Mouse (Mus musculus): ENCODE measurements around the gene Set. TPM values are rescaled to one million over a fixed set of nuclear protein-coding genes. Genes with fewer than 3 reads are reported as not detected.
A peak's percentile ranks its signal among the peaks of the same experiment; 100 is the strongest.

Set gene
- polyA plus RNA-seq, 1 experiment from 2014 or later = 427 TPM

GRCm38 (mm10) chr2:30108260-30108659 is 51.1 kb downstream of the Set start:
- peaks cover 93% of the 10 kb centered on the region for H3K36me3 ChIP-seq (ENCODE audit: control insufficient read depth, insufficient read depth, low read length)

DNA sequence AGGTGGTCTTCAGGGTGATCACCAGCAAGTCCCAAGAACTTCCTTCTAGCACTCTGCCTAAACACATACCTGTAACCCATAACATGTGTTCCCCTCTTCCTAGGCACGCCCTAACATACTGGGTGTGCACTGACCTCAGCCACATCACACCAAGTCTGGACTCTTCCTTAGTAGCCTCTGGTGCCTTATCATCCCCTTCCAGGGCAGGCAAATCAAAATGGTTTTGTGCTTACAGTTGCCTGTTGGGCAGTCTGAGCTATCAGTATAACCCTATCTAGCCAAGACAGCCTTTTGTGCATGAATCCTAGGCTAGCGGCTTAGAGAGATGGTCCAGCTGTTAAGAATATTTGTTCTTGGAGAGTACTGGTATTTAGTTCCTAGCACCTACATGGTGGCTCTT is 54.3 kb downstream of the Set start:
- H3K4me2 ChIP-seq (ENCODE audit: low read length) = no peak overlapping the region
- H3K27me3 ChIP-seq (ENCODE audit: control insufficient read depth, insufficient read depth, low read length) = no peaks in the 10 kb centered on the region
- DNase-seq (no peak), ATAC-seq (ENCODE audit: low FRiP score, low TSS enrichment) (no peak)
- H3K4me3 ChIP-seq (replicated peaks; ENCODE audit: low read depth, low read length) = no peak overlapping the region
- peaks cover 71% of the 10 kb centered on the region for H3K36me3 ChIP-seq (ENCODE audit: control insufficient read depth, insufficient read depth, low read length)
- H3K9ac ChIP-seq (replicated peaks; ENCODE audit: low read length) = no peak overlapping the region
- no peak overlapping the region for H3K27ac ChIP-seq (replicated peaks; ENCODE audit: low read depth, low read length)
- no peaks in the 10 kb centered on the region for H3K9me3 ChIP-seq (ENCODE audit: control insufficient read depth, low read length)
- WGBS = 93% methylated on average over 2 of the region's 2 CpGs
- H3K4me1 ChIP-seq (ENCODE audit: control insufficient read depth, insufficient read depth, low read length) = no peaks in the 10 kb centered on the region

More at GRCm38 (mm10) chr2:30108260-30108659, 51.1 kb downstream of the Set start:
- Histone ChIP-seq H3K9me3 (ENCODE audit: control insufficient read depth, low read length) (no peaks in the 10 kb centered on the region), H3K9ac (replicated peaks; ENCODE audit: low read length) (no peak overlapping the region), H3K27ac (replicated peaks; ENCODE audit: low read depth, low read length) (no peak overlapping the region), H3K4me3 (replicated peaks; ENCODE audit: low read depth, low read length) (no peak overlapping the region), H3K4me2 (ENCODE audit: low read length) (no peak overlapping the region), H3K4me1 (ENCODE audit: control insufficient read depth, insufficient read depth, low read length) (no peaks in the 10 kb centered on the region), H3K27me3 (ENCODE audit: control insufficient read depth, insufficient read depth, low read length) (no peaks in the 10 kb centered on the region)
- ATAC-seq (ENCODE audit: low FRiP score, low TSS enrichment) (no peak), DNase-seq (no peak)
- 97% methylated on average over 4 of the region's 4 CpGs for WGBS

GRCm38 (mm10) chr2:30112564-30112963 is 55.4 kb downstream of the Set start:
- H3K9me3 ChIP-seq (ENCODE audit: control insufficient read depth, low read length) = no peaks in the 10 kb centered on the region
- peaks cover 60% of the 10 kb centered on the region for H3K36me3 ChIP-seq (ENCODE audit: control insufficient read depth, insufficient read depth, low read length)
- 95% methylated on average over 5 of the region's 5 CpGs for WGBS
- H3K4me3 ChIP-seq (replicated peaks; ENCODE audit: low read depth, low read length) = no peak overlapping the region
- H3K9ac ChIP-seq (replicated peaks; ENCODE audit: low read length) = no peak overlapping the region
- no peak overlapping the region for H3K4me2 ChIP-seq (ENCODE audit: low read length)
- H3K27me3 ChIP-seq (ENCODE audit: control insufficient read depth, insufficient read depth, low read length) = no peaks in the 10 kb centered on the region
- DNase-seq = no peak
- ATAC-seq (ENCODE audit: low FRiP score, low TSS enrichment) = no peak
- H3K27ac ChIP-seq (replicated peaks; ENCODE audit: low read depth, low read length) = no peak overlapping the region
- no peaks in the 10 kb centered on the region for H3K4me1 ChIP-seq (ENCODE audit: control insufficient read depth, insufficient read depth, low read length)

- 11% methylated on average over 6 of the region's 6 CpGs for WGBS
These were observed 62.5 kb downstream of the Set start for GRCm38 (mm10) chr2:30119641-30120051.

DNA sequence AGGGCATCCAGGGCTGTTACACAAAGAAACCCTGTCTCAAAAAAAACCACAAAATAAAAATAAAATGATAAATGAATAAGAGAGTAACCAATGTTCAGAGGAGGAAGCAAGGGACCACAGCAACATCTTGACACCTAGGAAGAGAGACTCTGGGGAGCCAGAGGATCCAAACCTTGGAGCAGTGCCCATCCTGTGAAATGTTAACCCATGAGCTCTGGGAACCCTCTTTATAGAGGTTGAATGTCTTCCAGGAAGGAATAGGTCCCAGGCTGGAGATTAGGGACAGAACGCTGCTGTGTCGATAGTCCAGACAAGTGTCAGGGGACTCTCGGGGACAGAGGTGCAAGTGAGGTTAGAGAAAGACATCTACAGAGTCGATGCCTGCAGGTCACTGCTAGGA is 63.1 kb downstream of the Set start:
- Histone ChIP-seq H3K27me3 (ENCODE audit: control insufficient read depth, insufficient read depth, low read length) (no peaks in the 10 kb centered on the region), H3K4me2 (ENCODE audit: low read length) (no peak overlapping the region), H3K4me1 (ENCODE audit: control insufficient read depth, insufficient read depth, low read length) (peaks cover 36% of the 10 kb centered on the region), H3K9me3 (ENCODE audit: control insufficient read depth, low read length) (no peaks in the 10 kb centered on the region), H3K27ac (replicated peaks; ENCODE audit: low read depth, low read length) (peak overlapping the region; percentile 43), H3K9ac (replicated peaks; ENCODE audit: low read length) (no peak overlapping the region), H3K36me3 (ENCODE audit: control insufficient read depth, insufficient read depth, low read length) (peaks cover 10% of the 10 kb centered on the region; the same call in 1 of the 2 replicates), H3K4me3 (replicated peaks; ENCODE audit: low read depth, low read length) (no peak overlapping the region)
- no peak for ATAC-seq (ENCODE audit: low FRiP score, low TSS enrichment)
- 76% methylated on average over 4 of the region's 4 CpGs for WGBS
- no peak for DNase-seq

More at GRCm38 (mm10) chr2:30119641-30120051, 62.5 kb downstream of the Set start:
- Histone ChIP-seq H3K9ac (replicated peaks; ENCODE audit: low read length) (0 out of 2 replicates have a peak overlapping the region, but pooled peaks have one; percentile 9), H3K4me1 (ENCODE audit: control insufficient read depth, insufficient read depth, low read length) (peaks cover 31% of the 10 kb centered on the region), H3K4me2 (ENCODE audit: low read length) (peak overlapping the region; percentile 18; the same call in 1 of the 2 replicates), H3K27me3 (ENCODE audit: control insufficient read depth, insufficient read depth, low read length) (no peaks in the 10 kb centered on the region), H3K4me3 (replicated peaks; ENCODE audit: low read depth, low read length) (no peak overlapping the region), H3K27ac (replicated peaks; ENCODE audit: low read depth, low read length) (peak overlapping the region; percentile 43), H3K36me3 (ENCODE audit: control insufficient read depth, insufficient read depth, low read length) (peaks cover 10% of the 10 kb centered on the region; the same call in 1 of the 2 replicates), H3K9me3 (ENCODE audit: control insufficient read depth, low read length) (no peaks in the 10 kb centered on the region)
- ATAC-seq (ENCODE audit: low FRiP score, low TSS enrichment) = peak; percentile 39; the same call in 1 of the 2 replicates
- DNase-seq = peak; percentile 60

Other genes with a start within 250 kb of the Set start
- 22.4 and 28.0 TPM in 2 replicates for gene Urm1, start 237.3 kb upstream of the Set start, polyA plus RNA-seq (2014; fragmentation: Nextera tagmentation; extraction: Ambion mirVana)
- gene Cercam, start 188.2 kb upstream of the Set start, polyA plus RNA-seq (2014; fragmentation: Nextera tagmentation; extraction: Ambion mirVana) = 10.9 and 13.2 TPM in 2 replicates
- gene Odf2, start 168.2 kb upstream of the Set start, polyA plus RNA-seq (2014; fragmentation: Nextera tagmentation; extraction: Ambion mirVana) = 47.1 and 60.3 TPM in 2 replicates
- 53.5 and 61.5 TPM in 2 replicates for gene Gle1, start 122.0 kb upstream of the Set start, polyA plus RNA-seq (2014; fragmentation: Nextera tagmentation; extraction: Ambion mirVana)
- 312 and 331 TPM in 2 replicates for gene Sptan1, start 91.8 kb upstream of the Set start, polyA plus RNA-seq (2014; fragmentation: Nextera tagmentation; extraction: Ambion mirVana)
- 62.9 and 80.2 TPM in 2 replicates for gene Wdr34, start 8.5 kb upstream of the Set start, polyA plus RNA-seq (2014; fragmentation: Nextera tagmentation; extraction: Ambion mirVana)
- 1.1 and 1.9 TPM in 2 replicates for gene Pkn3, start 20.3 kb downstream of the Set start, polyA plus RNA-seq (2014; fragmentation: Nextera tagmentation; extraction: Ambion mirVana)
- 17.6 and 18.7 TPM in 2 replicates for gene Zdhhc12, start 36.3 kb downstream of the Set start, polyA plus RNA-seq (2014; fragmentation: Nextera tagmentation; extraction: Ambion mirVana)
- gene Zer1, start 67.2 kb downstream of the Set start, polyA plus RNA-seq (2014; fragmentation: Nextera tagmentation; extraction: Ambion mirVana) = 15.1 and 15.6 TPM in 2 replicates
- gene Tbc1d13, start 76.4 kb downstream of the Set start, polyA plus RNA-seq (2014; fragmentation: Nextera tagmentation; extraction: Ambion mirVana) = 17.7 and 20.4 TPM in 2 replicates
- gene Endog, start 114.1 kb downstream of the Set start, polyA plus RNA-seq (2014; fragmentation: Nextera tagmentation; extraction: Ambion mirVana) = 23.2 and 28.1 TPM in 2 replicates
- gene Spout1, start 121.1 kb downstream of the Set start, polyA plus RNA-seq (2014; fragmentation: Nextera tagmentation; extraction: Ambion mirVana) = 52.8 and 54.8 TPM in 2 replicates
- 15.3 and 17.1 TPM in 2 replicates for gene Kyat1, start 148.5 kb downstream of the Set start, polyA plus RNA-seq (2014; fragmentation: Nextera tagmentation; extraction: Ambion mirVana)
- gene Lrrc8a, start 180.3 kb downstream of the Set start, polyA plus RNA-seq (2014; fragmentation: Nextera tagmentation; extraction: Ambion mirVana) = 66.0 and 70.9 TPM in 2 replicates
- gene Gm28035, start 183.2 kb downstream of the Set start, polyA plus RNA-seq (2014; fragmentation: Nextera tagmentation; extraction: Ambion mirVana) = 0.25 TPM in 1 of 2 replicates, not detected in the other
- gene Phyhd1, start 208.8 kb downstream of the Set start, polyA plus RNA-seq (2014; fragmentation: Nextera tagmentation; extraction: Ambion mirVana) = 4.9 and 6.0 TPM in 2 replicates
- not detected in 2 replicates for gene Gm28038, start 223.7 kb downstream of the Set start, polyA plus RNA-seq (2014; fragmentation: Nextera tagmentation; extraction: Ambion mirVana)
- 32.2 and 32.7 TPM in 2 replicates for gene Dolk, start 229.0 kb downstream of the Set start, polyA plus RNA-seq (2014; fragmentation: Nextera tagmentation; extraction: Ambion mirVana)
- gene Nup188, start 229.0 kb downstream of the Set start, polyA plus RNA-seq (2014; fragmentation: Nextera tagmentation; extraction: Ambion mirVana) = 20.5 and 26.0 TPM in 2 replicates

Data from midbrain, embryonic 14.5 days (tissue).